16 mouse cellular contexts compared by ENCODE assay signal in the genomic region with DNA sequence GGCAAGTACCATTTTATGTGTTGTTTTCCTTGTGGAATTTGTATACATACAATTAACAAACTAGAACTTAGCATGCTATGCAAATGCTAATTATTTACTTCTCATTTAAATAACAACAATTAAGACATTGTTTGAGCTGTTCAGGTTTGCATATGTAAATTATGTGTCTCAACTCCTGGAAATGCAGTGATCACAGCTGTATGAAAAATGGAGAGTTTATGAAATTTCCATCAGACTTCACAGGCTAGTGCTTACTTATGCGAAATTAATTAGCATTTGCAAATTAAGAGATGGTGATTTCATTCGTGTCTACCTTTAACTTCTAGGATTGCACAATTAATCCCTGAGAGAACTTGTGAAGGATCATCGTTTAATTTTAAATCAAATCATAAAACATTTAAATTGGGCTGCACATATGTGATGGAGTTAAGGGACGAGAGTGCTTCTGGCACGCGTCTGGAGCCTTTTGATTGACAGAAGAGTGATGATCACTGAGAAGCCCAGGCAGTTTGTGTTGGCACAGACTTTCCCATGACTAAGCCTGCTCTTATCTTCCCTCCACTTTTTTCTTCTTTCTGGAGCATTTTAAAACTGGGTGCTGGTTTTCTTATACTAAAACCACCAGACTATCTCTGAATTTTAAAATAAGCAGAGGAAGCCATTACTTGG.
"Had no signal": no experiment of that assay in that cellular context is flagged by ENCODE, and none has a peak within 500 bp of the region (broad histone marks: within the 10 kb centered on the region; RNA-seq: fewer than 3 reads in every experiment).

No protein-coding gene starts in this region.

- H3K36me3 ChIP-seq: limb, embryonic 12.5 days; liver, embryonic 13.5 days; lung, embryonic 15.5 days had no signal

- DNase-seq: kidney, adult 8-10 months; kidney, postnatal 4 days; liver; liver, embryonic 13.5 days; liver, postnatal 0 days; lung, postnatal 14 days; midbrain, embryonic 14.5 days; right cerebral cortex, postnatal 14 days; thymus, postnatal 4 days had no signal

- H3K4me3 ChIP-seq: layer of hippocampus, adult 2 months; limb, embryonic 12.5 days; liver, embryonic 13.5 days; lung, embryonic 15.5 days had no signal

- H3K4me1 ChIP-seq: limb, embryonic 12.5 days; liver, embryonic 13.5 days; lung, embryonic 15.5 days had no signal

- ATAC-seq: liver, postnatal 0 days had no signal

- H3K27me3 ChIP-seq: limb, embryonic 12.5 days; liver, embryonic 13.5 days; lung, embryonic 15.5 days; megakaryocyte, embryonic 14.5 days had no signal

- H3K9ac ChIP-seq: limb, embryonic 12.5 days; liver, embryonic 13.5 days; liver, postnatal 0 days; lung, embryonic 15.5 days had no signal

- H3K27ac ChIP-seq: kidney, postnatal 0 days; layer of hippocampus, adult 2 months; limb, embryonic 12.5 days; liver, embryonic 13.5 days; lung, embryonic 15.5 days; macrophage; stomach, postnatal 0 days had no signal

- H3K9me3 ChIP-seq: limb, embryonic 12.5 days; liver, embryonic 13.5 days; lung, embryonic 15.5 days had no signal

- H3K4me2 ChIP-seq: limb, embryonic 12.5 days; liver, embryonic 13.5 days; lung, embryonic 15.5 days had no signal
